Mouse (Mus musculus): ENCODE results near the gene Tia1.
A peak's percentile ranks its signal among the peaks of the same experiment; 100 is the strongest.
"Not testable (repeated sequence)": the region's sequence is repeated elsewhere in the genome, so short reads cannot be mapped to it uniquely, and the experiment has no call there.

The Tia1 gene

DNA sequence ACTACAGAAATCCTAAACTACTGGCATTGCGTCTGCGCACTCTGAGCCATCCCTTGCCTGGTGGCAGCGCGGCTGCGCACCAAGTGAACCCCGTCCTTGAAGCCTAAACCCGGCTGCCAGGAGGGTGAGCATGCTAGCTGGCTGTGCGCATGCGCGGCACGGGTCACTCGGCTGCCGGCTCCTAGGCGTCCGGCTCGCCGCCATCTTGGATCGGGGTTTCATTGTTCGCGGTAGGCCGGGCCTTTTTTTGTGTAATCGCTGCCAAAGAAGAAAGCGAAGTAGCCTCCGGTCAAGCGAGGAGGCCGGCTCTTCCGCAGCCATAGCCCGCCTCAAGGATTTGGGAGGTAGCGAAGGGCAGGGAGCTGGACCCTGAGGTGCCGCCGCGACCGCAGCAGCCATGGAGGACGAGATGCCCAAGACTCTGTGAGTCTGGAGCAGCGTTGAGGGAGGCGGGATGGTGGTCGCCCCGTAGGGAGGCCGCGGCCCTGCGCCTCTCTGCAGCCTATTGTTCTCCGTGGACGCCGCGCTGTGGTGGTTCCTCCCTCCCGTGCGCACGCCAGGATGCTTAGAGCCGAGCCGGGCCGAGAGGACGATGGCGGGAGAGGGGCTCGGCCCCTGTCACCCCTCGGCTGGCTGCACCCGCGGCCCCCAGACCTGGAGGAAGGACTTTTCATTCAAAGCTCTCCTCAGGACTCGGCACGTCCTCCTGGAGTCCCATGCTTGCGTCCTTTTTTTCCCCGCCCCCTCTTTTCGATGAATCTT is at the start of gene Tia1:
Tia1 (plus strand) TSS at position 120 of the 762 bp plus-strand sequence.
- peak; percentile 97 to 99 for DNase-seq

DNA sequence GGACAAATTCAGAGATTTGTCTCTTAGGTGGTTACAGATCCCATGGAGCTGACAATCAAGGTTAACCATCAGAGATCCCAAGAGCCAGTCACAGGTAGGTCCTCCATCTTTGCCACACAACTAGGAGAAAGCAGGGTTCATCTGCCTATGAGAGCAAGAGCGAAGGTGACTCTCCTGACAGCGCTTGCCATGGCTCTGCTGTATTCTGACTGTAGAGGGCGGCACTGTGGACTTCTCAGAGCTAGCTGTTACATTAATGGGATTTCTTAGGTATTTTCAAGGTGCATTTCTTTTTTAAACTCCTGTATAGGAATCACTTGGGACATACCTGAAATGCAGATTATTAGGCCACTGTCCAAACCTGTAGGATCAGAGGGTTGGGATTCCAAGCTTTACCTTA is 49.1 kb upstream of the Tia1 start:
- no peak for DNase-seq

DNA sequence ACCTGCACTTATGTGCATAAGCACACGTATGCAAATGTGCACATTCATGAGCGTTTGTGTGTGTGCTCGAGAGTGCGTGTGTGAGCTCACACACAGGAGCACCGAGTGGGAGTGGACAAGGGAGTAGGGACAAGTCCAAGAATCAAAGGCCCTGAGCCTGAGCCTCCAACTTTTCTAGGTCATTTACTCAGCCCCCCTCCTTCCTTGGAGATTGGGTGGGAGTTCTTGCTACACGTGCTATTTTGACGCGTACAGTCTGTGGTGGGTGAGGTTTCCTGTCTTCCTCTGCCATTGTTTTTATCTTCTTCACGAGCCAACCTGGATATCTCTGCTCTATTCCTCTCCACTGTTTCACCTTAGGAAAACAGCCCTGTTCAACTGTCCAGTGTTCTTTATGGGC is 47.1 kb upstream of the Tia1 start:
- no peak for DNase-seq

DNA sequence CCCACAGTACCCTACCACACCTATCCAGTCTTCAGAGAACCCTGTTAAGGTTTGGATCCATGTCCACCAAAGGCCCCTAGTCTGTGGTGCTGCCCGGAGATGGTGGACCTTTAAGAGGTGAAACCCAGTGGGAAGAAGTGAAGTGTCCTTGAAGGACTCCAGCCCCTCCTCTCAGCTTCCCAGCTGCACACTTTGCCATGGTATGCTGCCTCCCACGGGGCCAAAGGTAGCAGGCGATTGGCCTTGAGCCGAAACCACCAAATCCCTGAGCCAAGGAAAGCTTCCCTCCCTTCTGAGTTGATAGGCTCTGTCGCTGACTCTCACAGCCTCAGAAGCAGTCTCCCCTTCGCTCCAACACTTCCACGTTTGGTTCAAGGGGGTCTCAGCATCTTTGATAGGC is 43.3 kb upstream of the Tia1 start:
- peak; percentile 43 to 63 for DNase-seq

DNA sequence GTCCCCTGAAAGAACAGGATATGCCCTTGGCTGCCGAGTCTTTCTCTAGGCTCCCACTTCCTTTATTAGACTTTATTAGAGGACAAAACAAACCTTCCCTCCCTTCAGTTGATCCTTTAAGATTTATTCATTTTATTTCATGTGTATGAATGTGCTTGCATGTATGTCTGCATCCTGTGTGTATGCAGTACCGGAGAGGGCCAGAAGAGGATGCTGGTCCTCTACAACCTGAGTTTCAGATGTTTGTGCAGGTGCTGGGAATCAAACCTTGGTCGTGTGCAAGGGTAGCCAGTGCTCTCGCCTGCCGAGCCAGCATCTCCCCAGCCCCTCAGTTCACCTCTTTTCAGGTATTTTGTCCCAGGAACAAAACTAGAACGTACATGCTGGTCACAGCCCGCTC is 42.6 kb upstream of the Tia1 start:
- DNase-seq, result no peak

DNA sequence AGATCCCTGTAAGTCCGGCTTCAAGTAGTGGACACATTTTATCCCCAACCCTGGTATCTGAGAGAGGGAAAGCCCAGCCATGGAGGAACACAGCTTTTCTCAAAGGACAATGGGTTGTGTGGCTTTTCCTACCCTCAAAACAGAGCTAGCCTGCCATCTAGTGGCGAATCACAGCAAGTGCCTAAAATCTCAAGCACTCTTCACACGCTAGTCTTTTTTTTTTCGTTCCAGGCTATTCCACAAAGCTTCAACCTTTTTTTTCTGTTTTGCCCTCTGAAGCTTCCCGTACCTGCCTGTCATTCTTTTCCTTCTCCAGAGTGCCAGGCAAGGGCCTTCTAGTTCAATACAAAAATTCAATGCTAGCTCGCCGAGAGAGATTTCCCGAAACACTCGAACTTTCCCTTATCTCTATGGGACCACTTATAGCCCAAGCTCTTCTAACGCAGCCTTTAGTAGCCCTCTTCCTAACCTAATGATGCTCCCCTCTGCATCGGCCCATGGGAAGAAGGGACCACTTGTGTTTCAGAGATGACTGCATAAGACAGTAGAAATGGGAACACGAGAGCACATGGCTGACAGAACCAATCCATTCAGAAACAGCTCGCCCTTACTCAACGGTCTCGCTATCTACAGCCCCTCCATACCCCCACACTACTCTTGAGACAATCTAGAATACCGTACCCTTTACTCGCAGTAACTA is 39.4 kb upstream of the Tia1 start:
- peak; percentile 83 to 90 for DNase-seq

DNA sequence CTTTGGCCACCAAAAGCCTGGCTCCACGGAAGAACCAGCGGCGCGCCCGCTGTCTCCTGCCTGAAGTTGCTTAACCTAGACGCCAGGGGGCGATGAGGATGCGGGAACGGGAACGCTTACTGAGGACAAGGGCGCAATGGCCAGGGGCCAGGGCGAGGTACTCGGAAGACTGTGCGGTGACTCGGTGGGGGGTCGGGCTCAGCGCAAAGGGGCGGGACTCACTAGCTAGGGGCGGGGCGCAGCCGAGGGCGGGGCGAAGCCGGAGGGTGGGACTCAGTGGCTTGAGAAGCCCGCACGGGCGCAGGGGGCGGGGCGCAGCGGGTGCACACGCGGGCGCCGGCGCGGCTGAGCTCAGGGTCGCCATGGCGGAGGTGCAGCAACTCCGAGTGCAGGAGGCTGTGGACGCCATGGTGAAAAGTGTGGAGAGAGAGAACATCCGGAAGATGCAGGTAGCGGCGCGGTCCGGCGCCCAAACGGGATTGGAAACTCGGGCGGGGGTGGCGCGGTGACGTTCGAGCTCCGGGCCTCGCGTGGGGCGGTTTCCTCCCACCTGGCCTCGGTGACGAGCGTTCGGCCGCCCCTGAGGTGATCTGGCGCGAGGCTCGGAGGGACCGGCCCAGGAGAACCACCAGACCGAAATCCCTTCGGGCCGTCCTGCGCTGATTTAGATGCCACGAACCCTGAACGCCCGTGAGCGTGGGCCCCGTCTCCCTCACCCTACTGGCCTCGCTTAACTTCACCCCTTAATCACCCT is 38.5 kb upstream of the Tia1 start, which contains the start of gene Fam136a:
Fam136a (plus strand) TSS at position 276 of the 754 bp plus-strand sequence.
- peak; percentile 96 to 98 for DNase-seq

DNA sequence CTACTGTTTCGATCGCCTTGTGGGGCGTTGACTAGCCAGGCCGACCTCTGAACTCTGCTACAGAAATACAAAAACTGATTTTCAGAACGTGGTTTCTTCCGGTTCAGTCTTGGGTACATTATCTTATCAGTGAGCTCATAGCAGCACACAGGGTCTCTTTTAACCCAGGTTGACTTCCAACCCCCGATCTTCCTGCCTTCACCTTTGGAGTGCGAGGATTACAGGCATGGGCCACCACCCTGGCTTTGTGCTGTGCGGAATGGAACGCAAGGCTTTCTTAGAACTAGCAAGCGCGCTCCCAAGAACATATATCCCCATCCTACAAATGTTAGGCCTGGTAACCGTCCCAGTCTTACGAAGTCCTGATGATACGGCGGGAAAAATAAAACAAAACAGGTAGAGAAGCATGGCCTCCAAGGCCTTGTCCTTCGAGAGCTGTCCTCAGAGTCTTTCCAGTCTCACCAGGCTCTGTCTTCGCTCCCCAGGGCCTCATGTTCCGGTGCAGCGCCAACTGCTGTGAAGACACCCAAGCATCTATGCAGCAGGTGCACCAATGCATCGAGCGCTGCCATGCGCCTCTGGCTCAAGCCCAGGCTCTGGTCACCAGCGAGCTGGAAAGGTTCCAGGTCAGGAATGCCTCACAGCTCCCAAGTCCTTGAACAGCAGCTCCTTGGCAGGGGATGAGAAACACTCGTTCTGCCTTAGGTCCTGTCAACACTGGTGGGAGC is 37.7 kb upstream of the Tia1 start:
- DNase-seq, result peak; percentile 52 to 65

DNA sequence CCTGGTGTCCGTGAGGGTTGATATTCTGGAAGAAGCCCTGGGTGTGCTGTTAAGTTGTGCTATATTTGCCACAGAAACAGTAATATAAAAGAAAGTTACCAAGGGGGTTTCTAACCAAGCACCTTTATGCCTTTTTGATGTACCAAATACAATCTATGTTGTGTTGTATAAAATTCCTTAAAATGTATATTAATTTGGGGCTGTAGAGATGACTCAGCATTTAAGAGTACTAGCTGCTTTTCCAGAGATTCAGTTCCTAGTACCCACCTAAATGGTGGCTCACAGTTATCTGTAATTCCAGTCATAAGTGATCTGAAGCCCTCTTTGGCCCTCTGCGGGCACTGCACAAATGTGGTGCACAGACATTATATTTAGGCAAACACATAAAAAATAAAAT is 37.2 kb upstream of the Tia1 start:
- DNase-seq, result no peak

DNA sequence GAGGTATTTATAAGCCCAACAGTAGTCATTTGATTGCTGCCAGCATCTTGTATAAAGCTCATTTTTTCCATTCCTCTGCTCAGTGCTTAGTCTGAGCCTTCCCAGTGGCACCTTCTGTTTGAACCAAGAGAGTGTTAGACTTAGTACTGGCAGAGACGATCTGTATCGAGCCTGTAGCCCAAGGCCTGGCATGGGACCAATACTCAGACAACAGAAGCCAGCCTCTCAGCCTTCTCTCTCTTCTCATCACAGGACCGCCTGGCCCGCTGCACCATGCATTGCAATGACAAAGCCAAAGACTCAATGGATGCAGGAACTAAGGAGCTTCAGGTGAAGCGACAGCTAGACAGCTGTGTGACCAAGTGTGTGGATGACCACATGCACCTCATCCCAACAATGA is 35.5 kb upstream of the Tia1 start:
- DNase-seq, result no peak

DNA sequence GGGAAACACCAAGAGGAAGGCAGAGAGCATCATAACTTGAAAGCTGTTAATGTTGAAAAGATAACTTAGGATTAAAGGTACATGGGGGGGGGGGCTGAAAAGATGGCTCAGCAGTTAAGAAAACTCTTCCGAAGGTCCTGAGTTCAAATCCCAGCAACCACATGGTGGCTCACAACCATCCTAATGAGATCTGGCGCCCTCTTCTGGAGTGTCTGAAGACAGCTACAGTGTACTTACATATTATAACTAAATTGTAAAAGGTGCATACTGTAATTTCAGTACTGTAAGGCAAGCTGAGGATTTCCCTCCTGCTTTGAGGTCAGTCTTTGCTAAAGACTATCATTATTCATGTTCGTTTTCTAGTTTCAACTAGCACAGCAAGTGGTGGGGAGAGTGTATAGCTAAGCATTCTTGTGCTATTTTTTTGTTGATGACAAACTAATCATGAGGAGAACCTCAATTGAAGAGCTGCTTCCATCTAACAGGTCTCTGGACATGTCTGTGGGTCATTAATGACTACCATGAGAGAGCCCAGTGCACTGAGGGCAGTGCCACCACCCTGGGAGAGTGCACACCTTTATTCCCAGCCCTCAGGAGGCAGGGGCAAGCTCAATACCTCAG is 33.8 kb upstream of the Tia1 start:
- DNase-seq, result no peak

DNA sequence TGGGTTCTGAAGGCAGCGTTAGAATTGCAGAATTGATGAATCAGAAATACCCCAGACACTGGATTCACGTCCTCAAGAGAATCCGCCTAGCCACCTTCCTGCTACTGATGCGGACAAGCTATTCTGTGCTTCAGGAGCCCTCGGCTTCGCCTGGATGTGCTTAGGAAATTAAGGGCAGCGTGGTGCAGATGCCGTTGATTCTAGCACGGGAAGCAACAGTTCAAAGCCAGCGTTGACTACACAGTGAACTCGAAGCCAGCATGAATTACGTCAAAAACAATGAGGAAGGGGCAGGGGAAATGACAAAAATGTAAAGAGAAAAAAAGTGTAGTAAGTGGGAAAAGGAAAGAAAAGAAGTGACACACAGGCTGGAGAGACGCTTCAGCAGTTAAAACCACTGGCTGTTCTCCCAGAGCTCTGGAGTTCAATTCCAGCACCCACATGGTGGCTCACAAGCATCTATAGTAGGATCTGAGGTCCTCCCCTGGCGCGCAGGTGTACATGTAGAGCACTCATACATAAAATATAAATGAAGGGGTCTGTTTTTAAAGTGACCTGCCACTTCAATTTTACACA is 33.2 kb upstream of the Tia1 start, which contains the start of gene Snrpg:
Snrpg (plus strand) TSS at position 541 of the 576 bp plus-strand sequence.
- no peak for DNase-seq

DNA sequence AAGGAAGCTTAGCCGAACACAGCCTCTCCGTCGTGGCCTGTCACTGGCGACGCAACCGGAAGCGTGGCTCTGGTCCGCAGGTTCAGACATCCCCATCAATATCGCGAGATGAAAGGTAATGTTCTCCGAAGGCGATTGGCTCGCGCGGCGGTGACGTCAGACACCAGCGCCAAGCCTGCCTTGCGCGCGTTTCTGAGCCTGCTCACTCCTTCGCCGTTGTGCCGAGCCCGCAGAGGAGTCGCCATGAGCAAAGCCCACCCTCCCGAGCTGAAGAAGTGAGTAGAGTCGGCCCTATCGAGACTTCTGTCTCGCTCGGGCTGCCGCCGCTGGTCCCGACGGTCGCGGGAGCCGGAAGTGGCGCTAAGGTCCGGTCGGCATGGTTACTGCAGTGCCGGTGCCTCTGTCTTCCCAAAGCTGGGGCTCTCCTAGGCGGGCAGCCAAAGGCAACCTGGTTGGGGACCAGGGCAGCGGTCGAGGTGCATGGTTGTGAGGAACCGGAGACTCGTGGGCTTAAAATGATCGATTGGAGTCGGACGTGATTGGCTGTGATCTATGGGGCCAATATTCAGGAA is 32.6 kb upstream of the Tia1 start:
- peak; percentile 97 to 98 for DNase-seq

DNA sequence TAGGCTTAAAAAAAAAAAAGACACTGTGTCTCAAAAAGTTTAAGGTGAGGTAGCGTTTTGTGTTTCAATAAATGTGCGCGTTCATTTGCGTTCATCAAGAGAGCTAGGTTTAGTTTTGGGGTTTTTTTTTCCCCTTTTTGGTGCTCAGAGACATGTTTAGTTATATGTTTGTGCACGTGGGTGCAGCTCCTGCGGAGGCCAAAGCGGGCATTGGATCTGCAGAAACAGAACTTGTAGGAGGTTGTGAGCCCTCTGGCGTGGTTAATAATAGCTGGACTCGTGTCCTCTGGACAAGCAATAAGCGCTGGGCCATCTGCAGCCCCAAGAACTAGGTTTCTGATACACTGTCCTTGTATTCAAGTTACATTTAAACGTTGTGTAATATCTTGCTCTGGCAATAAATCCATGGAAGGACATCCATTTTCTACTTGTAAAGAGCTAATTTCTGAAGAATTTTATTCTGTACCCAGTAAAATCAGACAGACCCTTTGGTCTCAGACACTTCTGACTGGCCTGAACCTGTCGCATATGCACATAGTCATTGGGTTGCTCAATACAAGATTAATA is 32.0 kb upstream of the Tia1 start:
- peak in 1 of 2 experiments; percentile 15 for DNase-seq

DNA sequence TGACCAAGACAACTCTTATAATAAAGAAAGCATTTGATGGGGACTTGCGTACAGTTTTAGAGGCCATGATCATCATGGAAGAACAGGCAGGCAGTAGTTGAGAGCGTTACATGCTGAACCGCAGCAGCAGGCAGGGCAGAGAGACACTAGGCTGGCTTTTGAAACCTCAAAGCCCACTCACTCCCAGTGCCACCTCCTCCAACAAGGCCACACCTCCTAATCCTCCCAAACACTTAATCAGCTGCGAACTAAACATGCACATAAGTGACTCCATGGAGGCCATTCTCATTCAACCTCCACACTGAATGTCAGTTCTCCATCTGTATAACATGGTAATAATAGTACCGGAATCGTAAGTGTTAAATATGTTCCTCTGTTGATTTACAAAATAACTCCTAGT is 30.5 kb upstream of the Tia1 start:
- no peak for DNase-seq

DNA sequence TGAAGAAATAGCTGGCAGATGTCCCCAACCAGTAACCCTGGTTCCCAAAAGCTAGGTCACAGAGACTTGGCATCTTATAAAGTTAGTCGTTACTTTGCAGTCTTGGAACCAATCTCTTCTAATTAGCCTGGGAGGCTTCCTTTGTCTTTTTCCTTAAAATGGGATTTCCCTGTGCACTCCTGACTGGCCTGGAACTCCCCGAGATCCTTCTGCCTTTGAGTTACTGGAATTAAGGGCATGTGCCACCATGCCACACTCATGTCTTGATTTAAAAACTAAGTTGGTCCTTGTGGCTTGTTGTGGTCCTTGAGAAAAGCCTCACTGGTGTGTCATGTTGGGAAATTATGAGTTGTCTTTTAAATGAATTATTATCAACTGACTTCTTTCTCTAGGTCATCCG is 25.7 kb upstream of the Tia1 start:
- DNase-seq, result no peak

DNA sequence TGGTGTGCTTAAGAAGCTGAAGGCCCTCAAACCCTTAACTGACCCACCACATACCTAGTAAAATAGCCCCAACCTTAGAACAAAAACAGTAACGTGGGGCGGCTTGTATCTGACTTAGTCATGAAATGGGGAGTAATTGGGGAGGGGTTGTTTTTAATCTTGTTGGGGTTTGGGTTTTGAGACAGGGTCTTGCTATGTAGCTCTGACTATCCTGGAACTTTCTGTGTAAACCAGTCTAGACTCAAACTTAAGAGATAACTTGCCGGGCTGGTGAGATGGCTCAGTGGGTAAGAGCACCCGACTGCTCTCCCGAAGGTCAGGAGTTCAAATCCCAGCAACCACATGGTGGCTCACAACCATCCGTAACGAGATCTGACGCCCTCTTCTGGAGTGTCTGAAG is 23.9 kb upstream of the Tia1 start:
- not testable (repeated sequence) for DNase-seq

DNA sequence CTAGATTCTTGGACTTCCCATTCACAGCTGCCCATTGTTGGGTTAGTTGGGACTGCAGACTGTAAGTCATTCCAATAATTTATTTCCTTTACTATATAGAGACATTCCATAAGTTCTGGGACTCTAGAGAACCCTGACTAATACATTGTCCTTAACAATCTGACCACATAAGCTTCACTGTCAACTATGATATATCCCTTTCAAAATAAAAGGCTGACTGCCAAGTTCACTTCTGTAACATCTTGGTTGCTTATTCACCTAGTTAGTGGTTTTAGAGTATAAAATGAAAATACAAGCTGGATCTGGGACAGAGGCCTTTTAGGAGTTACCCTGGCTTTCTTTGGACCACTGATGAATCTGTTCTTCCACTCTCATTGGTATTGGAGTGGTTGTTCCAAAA is 21.5 kb upstream of the Tia1 start:
- DNase-seq, result no peak

DNA sequence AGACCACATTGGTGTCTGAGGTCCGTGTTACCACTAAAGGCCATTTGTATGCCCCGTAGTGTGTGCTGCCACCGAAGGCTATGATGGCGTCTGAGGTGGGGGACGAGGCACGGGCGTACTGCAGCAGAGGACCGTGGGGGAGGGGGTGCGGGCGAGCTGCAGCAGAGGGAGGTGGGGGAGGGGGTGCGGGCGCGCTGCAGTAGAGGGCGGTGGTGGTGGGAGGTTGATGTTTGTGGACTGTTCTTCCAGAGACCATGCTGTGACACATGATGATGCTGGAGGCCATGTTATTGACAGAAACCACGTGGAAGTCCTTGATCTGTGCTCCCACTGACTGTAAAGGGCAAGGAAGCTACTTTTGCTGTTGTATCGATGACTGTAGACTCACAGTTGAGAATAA is 20.6 kb upstream of the Tia1 start:
- no peak for DNase-seq

DNA sequence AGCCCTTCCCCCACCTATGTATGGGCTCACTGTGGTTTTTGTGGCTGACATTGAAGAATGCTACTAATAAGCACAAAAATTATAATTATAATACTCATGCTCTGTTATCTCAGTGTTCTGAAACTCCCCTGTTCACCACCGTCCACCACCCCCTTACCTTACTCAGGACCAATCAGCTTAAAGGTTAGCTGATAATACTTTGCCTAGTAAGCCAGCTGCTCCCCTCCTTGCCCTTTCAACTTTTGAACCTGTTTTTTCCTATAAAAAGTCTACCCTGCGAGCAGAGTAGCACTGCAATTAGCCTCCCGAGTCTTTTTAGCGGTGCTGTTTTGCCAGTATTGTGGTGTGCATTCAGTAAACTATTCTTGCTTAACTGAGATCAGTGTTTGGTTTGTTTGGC is 19.3 kb upstream of the Tia1 start:
- DNase-seq, result no peak

Data from kidney, postnatal 4 days (tissue).